Mouse (Mus musculus): Measurements from ENCODE around the gene Egln1. TPM values are rescaled to one million over a fixed set of nuclear protein-coding genes. Genes with fewer than 3 reads are reported as not detected.

Egln1 gene
- polyA plus RNA-seq, 1 experiment from 2014 or later: 9.4 TPM

DNA sequence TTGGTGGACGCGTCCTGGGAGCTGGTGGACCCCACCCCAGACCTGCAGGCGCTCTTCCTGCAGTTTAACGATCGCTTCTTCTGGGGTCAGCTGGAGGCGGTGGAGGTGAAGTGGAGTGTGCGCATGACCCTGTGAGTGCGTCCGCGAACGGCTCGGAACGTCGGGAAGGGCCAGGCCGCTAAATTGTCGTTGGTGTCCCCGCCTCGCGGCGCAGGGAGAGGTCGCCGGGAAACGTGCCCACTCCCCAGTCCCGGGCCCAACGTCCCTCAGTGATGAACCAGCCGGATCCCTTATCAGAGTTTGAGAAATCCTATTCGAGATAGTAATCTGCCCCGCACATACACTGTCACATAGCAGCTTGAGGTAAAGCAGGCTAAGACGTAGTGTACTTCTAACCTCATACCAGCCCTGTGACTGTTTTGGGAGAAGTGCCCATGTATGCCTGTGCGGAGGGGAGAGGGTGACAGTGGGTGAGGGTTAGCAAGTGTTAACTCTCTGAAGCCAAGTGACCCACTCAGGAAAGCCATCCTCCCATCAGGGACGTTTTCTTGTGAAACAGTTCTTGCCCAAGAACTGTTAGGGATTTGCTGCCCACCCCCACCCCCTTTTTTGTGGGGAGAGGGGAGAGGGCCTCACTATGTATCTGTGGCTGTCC, 50.7 kb downstream of the Egln1 start:
- H3K36me3 ChIP-seq (ENCODE audit: insufficient read depth, low read length): peaks cover 27% of the 10 kb centered on the region
- H3K9ac ChIP-seq (ENCODE audit: low read depth, low read length): peak overlapping the region; percentile 80
- peak overlapping the region; percentile 83 for H3K27ac ChIP-seq
- H3K4me1 ChIP-seq (replicated peaks; ENCODE audit: insufficient read depth, low read length): peaks cover 17% of the 10 kb centered on the region
- 5% methylated on average over 29 of the region's 31 CpGs for WGBS
- H3K4me3 ChIP-seq (replicated peaks; ENCODE audit: low read depth, low read length): peak overlapping the region; percentile 77
- no peaks in the 10 kb centered on the region for H3K9me3 ChIP-seq (replicated peaks; ENCODE audit: low read length)
- peak overlapping the region; percentile 97 for H3K4me2 ChIP-seq (ENCODE audit: low read length)
- TF ChIP-seq CTCF (IDR thresholded peaks at IDR 0.05; ENCODE audit: low read depth): no peak
- DNase-seq (ENCODE audit: low spot score): peak; percentile 9
- no peak for ATAC-seq (replicated peaks; ENCODE audit: low FRiP score, low read depth)
- H3K27me3 ChIP-seq (ENCODE audit: insufficient read depth, low read length): no peaks in the 10 kb centered on the region

DNA sequence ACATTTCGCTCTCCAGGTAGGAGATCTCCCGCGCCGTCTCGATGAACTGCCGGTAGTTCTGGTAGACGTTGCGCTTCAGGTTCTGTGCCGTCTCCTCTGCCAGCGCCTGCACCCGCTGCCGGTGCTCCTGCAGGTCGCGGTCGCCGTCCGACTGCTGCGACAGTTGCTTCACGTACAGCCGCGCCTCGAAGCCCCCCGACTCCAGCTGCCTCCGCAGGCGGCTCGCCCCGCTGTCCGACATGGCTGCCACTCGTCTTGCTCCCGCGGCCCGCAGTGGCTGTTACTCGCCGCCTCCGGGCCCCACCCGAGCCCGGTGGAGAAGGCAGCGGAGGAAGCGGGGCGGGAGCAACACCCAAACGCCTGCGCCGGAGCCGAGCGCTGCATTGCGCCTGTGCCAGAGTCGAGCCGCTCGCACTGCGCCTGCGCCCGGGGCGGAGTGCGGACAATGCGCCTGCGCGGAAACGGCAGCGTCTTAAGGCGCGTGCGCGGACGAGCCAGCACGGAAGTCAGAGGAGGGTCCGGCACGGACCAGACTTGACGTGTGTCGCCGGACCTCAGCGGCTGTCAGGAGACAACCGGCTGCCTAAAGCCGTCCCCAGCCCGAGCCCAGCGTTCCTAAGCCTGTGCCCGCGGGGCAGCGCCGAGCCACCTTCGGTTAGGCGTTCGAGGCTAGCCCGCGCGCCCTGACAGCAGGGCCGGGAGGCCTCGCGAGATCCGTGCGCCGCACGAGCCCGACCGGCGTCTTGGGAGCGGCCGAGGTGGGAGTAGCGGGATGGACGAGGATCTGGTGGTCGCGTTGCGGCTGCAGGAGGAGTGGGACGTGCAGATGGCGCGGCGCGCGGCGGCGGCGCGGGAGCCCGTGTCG, 51.5 kb downstream of the Egln1 start, which contains the start of the genes Exoc8 and Sprtn:
Gene Exoc8 (minus strand): TSS at position 320 of the 865 bp plus-strand sequence.
Gene Sprtn (plus strand): TSS at position 501 of the 865 bp plus-strand sequence.
- peaks cover 20% of the 10 kb centered on the region for H3K36me3 ChIP-seq (ENCODE audit: insufficient read depth, low read length)
- DNase-seq (ENCODE audit: low spot score): peak; percentile 96
- H3K9ac ChIP-seq (ENCODE audit: low read depth, low read length): peak within 1 kb of the TSS; percentile 80
- peak; percentile 81 for ATAC-seq (replicated peaks; ENCODE audit: low FRiP score, low read depth)
- TF ChIP-seq CTCF (IDR thresholded peaks at IDR 0.05; ENCODE audit: low read depth): no peak
- no peaks in the 10 kb centered on the region for H3K27me3 ChIP-seq (ENCODE audit: insufficient read depth, low read length)
- H3K4me3 ChIP-seq (replicated peaks; ENCODE audit: low read depth, low read length): peak within 1 kb of the TSS; percentile 77
- peak within 1 kb of the TSS; percentile 83 for H3K27ac ChIP-seq
- H3K4me2 ChIP-seq (ENCODE audit: low read length): peak within 1 kb of the TSS; percentile 97
- H3K4me1 ChIP-seq (replicated peaks; ENCODE audit: insufficient read depth, low read length): peaks cover 17% of the 10 kb centered on the region
- no peaks in the 10 kb centered on the region for H3K9me3 ChIP-seq (replicated peaks; ENCODE audit: low read length)
- WGBS: under 1% methylated on average over 114 of the region's 114 CpGs

DNA sequence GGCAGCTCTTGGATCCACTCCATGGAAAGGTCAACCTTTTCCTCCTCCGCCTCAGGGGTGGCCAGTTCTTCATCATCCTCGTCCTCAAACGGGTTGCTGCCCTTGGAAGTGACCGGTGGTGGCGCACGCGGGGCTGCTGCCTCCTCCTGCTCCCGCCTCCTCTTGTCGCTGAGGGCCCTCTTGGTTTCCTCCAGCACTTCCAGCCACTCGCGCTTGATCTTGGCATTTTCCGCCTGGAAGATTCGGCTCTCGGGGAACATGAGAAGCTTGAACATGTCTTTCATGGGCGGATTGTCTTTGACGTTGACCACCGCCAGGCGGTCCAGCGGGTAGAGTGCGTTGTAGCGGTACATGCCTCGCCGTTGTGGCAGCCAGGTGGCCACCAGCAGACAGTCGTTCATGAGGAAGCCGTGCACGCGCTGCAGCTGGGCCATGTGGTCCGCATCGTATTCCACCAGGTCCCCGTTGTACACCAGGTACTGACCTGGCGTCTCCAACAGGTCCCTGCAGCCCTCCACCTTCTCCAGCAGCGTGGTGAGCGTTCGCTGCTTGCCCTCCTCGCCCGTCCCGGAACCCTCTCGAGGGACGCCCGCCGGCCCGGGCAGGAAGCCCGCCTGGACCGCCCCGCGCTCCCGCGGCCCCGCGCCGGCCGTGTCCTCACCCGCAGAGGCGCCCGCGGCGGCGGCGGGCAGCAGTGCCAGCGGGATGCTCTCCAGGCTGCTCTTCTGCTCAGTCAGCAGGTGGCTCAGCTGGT, 52.3 kb downstream of the Egln1 start:
- peak; percentile 72 for TF ChIP-seq CTCF (IDR thresholded peaks at IDR 0.05; ENCODE audit: low read depth)
- WGBS: under 1% methylated on average over 60 of the region's 60 CpGs
- no peaks in the 10 kb centered on the region for H3K27me3 ChIP-seq (ENCODE audit: insufficient read depth, low read length)
- H3K36me3 ChIP-seq (ENCODE audit: insufficient read depth, low read length): peaks cover 16% of the 10 kb centered on the region
- peak overlapping the region; percentile 80 for H3K9ac ChIP-seq (ENCODE audit: low read depth, low read length)
- DNase-seq (ENCODE audit: low spot score) (peak; percentile 92), ATAC-seq (replicated peaks; ENCODE audit: low FRiP score, low read depth) (peak; percentile 62)
- H3K9me3 ChIP-seq (replicated peaks; ENCODE audit: low read length): no peaks in the 10 kb centered on the region
- H3K4me2 ChIP-seq (ENCODE audit: low read length): peak overlapping the region; percentile 97
- H3K4me1 ChIP-seq (replicated peaks; ENCODE audit: insufficient read depth, low read length): peaks cover 17% of the 10 kb centered on the region
- H3K27ac ChIP-seq: peak overlapping the region; percentile 83
- H3K4me3 ChIP-seq (replicated peaks; ENCODE audit: low read depth, low read length): peak overlapping the region; percentile 77

DNA sequence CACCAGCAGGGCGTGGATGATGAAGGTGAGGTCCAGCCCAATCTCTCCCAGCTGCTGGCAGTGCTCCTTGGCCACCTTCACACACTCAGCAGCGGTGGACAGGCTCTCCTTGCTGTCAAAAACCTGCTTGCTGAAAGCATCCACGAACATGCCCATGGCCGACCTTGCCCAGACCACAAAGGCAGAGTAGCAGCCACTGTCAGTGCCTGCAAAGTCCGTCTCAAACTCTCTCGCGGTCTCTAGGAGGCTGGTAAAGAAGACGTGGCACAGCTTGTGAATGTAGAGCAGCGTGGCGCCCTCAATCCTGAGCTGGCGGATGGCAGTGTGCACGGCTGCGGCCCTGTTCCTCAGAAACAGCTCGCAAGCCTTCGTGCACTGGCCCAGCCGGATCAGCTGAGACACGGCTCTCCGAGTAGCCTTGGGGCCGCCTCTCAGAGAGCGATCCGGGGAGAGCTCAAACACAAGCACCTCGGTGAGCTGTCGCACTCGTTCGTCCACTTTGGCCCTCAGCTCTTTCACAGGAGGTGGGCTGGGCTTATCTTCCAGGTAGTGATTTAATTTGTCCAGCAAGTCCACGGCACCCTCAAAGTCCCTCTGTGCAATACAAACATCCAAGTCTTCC, 53.0 kb downstream of the Egln1 start:
- Histone ChIP-seq H3K4me1 (replicated peaks; ENCODE audit: insufficient read depth, low read length) (peaks cover 17% of the 10 kb centered on the region), H3K9me3 (replicated peaks; ENCODE audit: low read length) (no peaks in the 10 kb centered on the region), H3K36me3 (ENCODE audit: insufficient read depth, low read length) (peaks cover 16% of the 10 kb centered on the region), H3K9ac (ENCODE audit: low read depth, low read length) (peak overlapping the region; percentile 44; the same call in 1 of the 2 replicates), H3K27ac (peak overlapping the region; percentile 83), H3K4me2 (ENCODE audit: low read length) (peak overlapping the region; percentile 97), H3K27me3 (ENCODE audit: insufficient read depth, low read length) (no peaks in the 10 kb centered on the region), H3K4me3 (replicated peaks; ENCODE audit: low read depth, low read length) (peak overlapping the region; percentile 77)
- DNase-seq (ENCODE audit: low spot score): no peak
- 65% methylated on average over 26 of the region's 26 CpGs for WGBS
- ATAC-seq (replicated peaks; ENCODE audit: low FRiP score, low read depth): no peak
- TF ChIP-seq CTCF (IDR thresholded peaks at IDR 0.05; ENCODE audit: low read depth): no peak

DNA sequence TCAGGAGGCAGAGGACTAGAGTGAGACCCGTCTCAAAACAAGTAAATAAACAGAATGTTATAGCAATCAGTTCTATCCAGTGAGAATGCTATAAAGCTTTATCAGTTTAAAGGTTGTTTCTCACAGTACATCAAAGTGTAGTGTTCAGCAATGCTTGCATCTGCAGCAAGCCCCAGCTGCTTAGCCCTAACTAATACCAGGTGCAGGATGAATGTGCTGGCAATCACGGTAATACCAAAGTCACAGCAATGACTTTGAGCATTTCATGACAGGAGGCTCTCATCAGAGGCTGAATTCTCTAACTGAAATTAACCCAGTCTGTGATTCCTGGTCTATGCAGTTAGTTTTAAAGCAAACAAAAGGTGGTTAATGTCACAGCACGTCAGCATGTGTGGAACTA, 56.5 kb downstream of the Egln1 start:
- peaks cover 28% of the 10 kb centered on the region for H3K36me3 ChIP-seq (ENCODE audit: insufficient read depth, low read length)

More for the DNA sequence above, 56.5 kb downstream of the Egln1 start:
- Histone ChIP-seq H3K4me3 (replicated peaks; ENCODE audit: low read depth, low read length) (no peak overlapping the region), H3K9me3 (replicated peaks; ENCODE audit: low read length) (no peaks in the 10 kb centered on the region), H3K4me1 (replicated peaks; ENCODE audit: insufficient read depth, low read length) (peaks cover 12% of the 10 kb centered on the region), H3K27ac (no peak overlapping the region), H3K4me2 (ENCODE audit: low read length) (no peak overlapping the region), H3K27me3 (ENCODE audit: insufficient read depth, low read length) (no peaks in the 10 kb centered on the region), H3K9ac (ENCODE audit: low read depth, low read length) (no peak overlapping the region)
- TF ChIP-seq CTCF (IDR thresholded peaks at IDR 0.05; ENCODE audit: low read depth): no peak
- ATAC-seq (replicated peaks; ENCODE audit: low FRiP score, low read depth) (no peak), DNase-seq (ENCODE audit: low spot score) (no peak)
- WGBS: 65% methylated on average over 3 of the region's 3 CpGs

Measured in kidney, postnatal 0 days (tissue).